10 mouse cellular contexts compared by ENCODE assay signal in genomic region chr2:150484939-150485778, GRCm38 (mm10). TPM values are rescaled to one million over a fixed set of nuclear protein-coding genes. Genes with fewer than 3 reads are reported as not detected.
A peak's percentile ranks its signal among the peaks of the same experiment; 100 is the strongest.
DNase-seq lines count a peak whose midpoint lies in the region; TF ChIP-seq lines count a peak whose summit lies in the region.
"Not testable (repeated sequence)": the region's sequence is repeated elsewhere in the genome, so short reads cannot be mapped to it uniquely, and the experiment has no call there.
"Had no signal": no experiment of that assay in that cellular context is flagged by ENCODE, and none has a peak within 500 bp of the region (broad histone marks: within the 10 kb centered on the region; RNA-seq: fewer than 3 reads in every experiment).

Gene Zfp345 (minus strand): TSS chr2:150485091.

- H3K36me3 ChIP-seq in CH12.LX (replicated peaks in 1 of 2; ENCODE audit: control insufficient read depth in 1 of 2, insufficient read depth in 1 of 2, low read length in 1 of 2): not testable (repeated sequence)

- peak within 1 kb of the TSS; percentile 87 for H3K4me2 ChIP-seq in CH12.LX (ENCODE audit: insufficient read depth, low read depth, poor library complexity, severe bottlenecking)

- H3K4me3 ChIP-seq in CH12.LX (replicated peaks in 1 of 3; ENCODE audit: low read depth in 2 of 3, low read length in 2 of 3, poor library complexity in 1 of 3): peak within 1 kb of the TSS; percentile 40 to 69 (median 54)
- H3K4me3 ChIP-seq in lung, adult 2 months (replicated peaks; ENCODE audit: extremely low read depth, low read depth, low read length): not testable (repeated sequence)

- WGBS in lung, adult 2 months: 63% methylated on average over 8 of the region's 8 CpGs

- not testable (repeated sequence) for H3K27me3 ChIP-seq in CH12.LX (replicated peaks)

- peak within 1 kb of the TSS; percentile 55 for H3K9ac ChIP-seq in CH12.LX (ENCODE audit: insufficient read depth, low read depth)

- intact Hi-C loops in heart, postnatal 10 days (cut with DNase I): not testable (repeated sequence)

- not testable (repeated sequence) for H3K4me1 ChIP-seq in CH12.LX (ENCODE audit: control insufficient read depth in 1 of 2, insufficient read depth in 2 of 2); lung, adult 2 months (ENCODE audit: control insufficient read depth, insufficient read depth, low read length)

- peak; percentile 45; the same call in 1 of the 2 replicates for TF ChIP-seq POLR2A in CH12.LX (IDR thresholded peaks at IDR 0.05; ENCODE audit: low read depth, low read length)
- TF ChIP-seq POLR2A in lung, adult 2 months (IDR thresholded peaks at IDR 0.05; ENCODE audit: borderline replicate concordance, extremely low read depth, low read depth, low read length): not testable (repeated sequence)

- TF ChIP-seq RAD21 in CH12.LX (IDR thresholded peaks at IDR 0.05; ENCODE audit: low read depth, low read length): peak; percentile 61

- not testable (repeated sequence) for TF ChIP-seq EP300 in CH12.LX (IDR thresholded peaks at IDR 0.05; ENCODE audit: low read length)

- in situ Hi-C loops in CH12.LX (cut with MboI; ENCODE audit: low pct_ligation_motif_present, low pct_unique_long_range_greater_than_20kb, low sequenced_read_pairs): loop anchor here (25.0 kb wide), 1 partner anchor 348 kb away; the partner anchor contains the start of gene Zfp120

- H3K79me2 ChIP-seq in CH12.LX (replicated peaks; ENCODE audit: control insufficient read depth, extremely low read depth, insufficient read depth, poor library complexity, severe bottlenecking): not testable (repeated sequence)

- H3K9me3 ChIP-seq in CH12.LX (replicated peaks; ENCODE audit: low read length): not testable (repeated sequence)

- peak; percentile 63 for DNase-seq in CH12.LX (ENCODE audit: extremely low read depth)
- DNase-seq in T-cell, adult 2 months (ENCODE audit: low spot score): peak; percentile 48
- DNase-seq in adrenal gland, postnatal 25 days: peak; percentile 15
- peak; percentile 4 to 16 for DNase-seq in heart, postnatal 10 days
- peak; percentile 11 to 43 for DNase-seq in kidney, postnatal 4 days
- DNase-seq in lung, adult 2 months: peak; percentile 7
- peak; percentile 8 for DNase-seq in ovary, adult 18-20 months (ENCODE audit: low spot score)
- peak; percentile 27 for DNase-seq in thymus, postnatal 4 days

- TF ChIP-seq CTCF in CH12.LX (conservative IDR thresholded peaks at IDR 0.05 in 1 of 2, IDR thresholded peaks at IDR 0.05 in 1 of 2; ENCODE audit: low read depth in 2 of 2, low read length in 2 of 2): peak; percentile 32 to 61; a peak in 3 of 4 replicates
- TF ChIP-seq CTCF in lung, adult 2 months (IDR thresholded peaks at IDR 0.05; ENCODE audit: insufficient read depth, low read length): not testable (repeated sequence)

- dilution Hi-C loops in CH12.LX (cut with MboI; ENCODE audit: extremely low pct_ligation_motif_present, extremely low pct_unique_long_range_greater_than_20kb, low sequenced_read_pairs): not testable (repeated sequence)

- peak within 1 kb of the TSS; percentile 40; the same call in 1 of the 2 replicates for H3K27ac ChIP-seq in CH12.LX (ENCODE audit: insufficient read depth, low read depth)

TF ChIP-seq in CH12.LX, 34 proteins besides CTCF, POLR2A, EP300 and RAD21:
- TF ChIP-seq ZNF384 (IDR thresholded peaks at IDR 0.05; ENCODE audit: low read depth, low read length) (peak; percentile 71), TBP (conservative IDR thresholded peaks at IDR 0.05; ENCODE audit: low read depth, low read length) (0 out of 2 replicates have a peak, but pooled peaks have one; percentile 52), ELF1 (IDR thresholded peaks at IDR 0.05; ENCODE audit: low read depth, low read length) (peak; percentile 55), NELFE (IDR thresholded peaks at IDR 0.05; ENCODE audit: low read depth, low read length) (peak; percentile 31; the same call in 1 of the 2 replicates), HCFC1 (IDR thresholded peaks at IDR 0.05; ENCODE audit: low read depth, low read length) (peak; percentile 51; the same call in 1 of the 2 replicates), SMC3 (IDR thresholded peaks at IDR 0.05; ENCODE audit: low read depth, low read length) (peak; percentile 39)

RNA-seq across cellular contexts. Expression of gene Zfp345, which starts in this region (rescaled TPM):
- 4.5 and 6.6 TPM in 2 replicates for total RNA-seq in CH12.LX (2012; rRNA removed)
- total RNA-seq in CH12.LX (2014; rRNA removed): 15.0 and 16.6 TPM in 2 replicates
- 6.0 and 6.3 TPM in 2 replicates for polyA plus RNA-seq in CH12.LX (2012; ENCODE audit: insufficient read length, low read depth)
- 1.6 and 1.9 TPM in 2 replicates for total RNA-seq in adrenal gland, postnatal 25 days (2021)
- under 1 TPM; 0.30 to 0.53 TPM for total RNA-seq in heart, postnatal 10 days (2021)
- polyA plus RNA-seq in lung, adult 2 months (2012; rRNA removed): not detected in 2 replicates
- polyA plus RNA-seq: forebrain, embryonic 11.5 days; intestine, embryonic 16.5 days had no signal

Comparison
In these comparisons a context has a peak if more than half of its experiments do, and no peak if none do; other contexts are left out.
1. Peak in DNase-seq in heart, postnatal 10 days; RNA of the gene not detected or under 1 TPM.
2. Peak in DNase-seq in lung, adult 2 months; RNA of the gene not detected or under 1 TPM.
3. DNase-seq: peak in every context shown above with its lines; median percentile 63 in CH12.LX; 48 in T-cell, adult 2 months; 27 in kidney, postnatal 4 days; 27 in thymus, postnatal 4 days; 15 in adrenal gland, postnatal 25 days; 10 in heart, postnatal 10 days; 8 in ovary, adult 18-20 months; 7 in lung, adult 2 months.